Mouse (Mus musculus): ENCODE measurements around the gene Pole3. TPM values are rescaled to one million over a fixed set of nuclear protein-coding genes. Genes with fewer than 3 reads are reported as not detected.

Pole3 gene
- total and polyA plus RNA-seq, 3 experiments = 36.3 to 73.9 (median 37.2) TPM

DNA sequence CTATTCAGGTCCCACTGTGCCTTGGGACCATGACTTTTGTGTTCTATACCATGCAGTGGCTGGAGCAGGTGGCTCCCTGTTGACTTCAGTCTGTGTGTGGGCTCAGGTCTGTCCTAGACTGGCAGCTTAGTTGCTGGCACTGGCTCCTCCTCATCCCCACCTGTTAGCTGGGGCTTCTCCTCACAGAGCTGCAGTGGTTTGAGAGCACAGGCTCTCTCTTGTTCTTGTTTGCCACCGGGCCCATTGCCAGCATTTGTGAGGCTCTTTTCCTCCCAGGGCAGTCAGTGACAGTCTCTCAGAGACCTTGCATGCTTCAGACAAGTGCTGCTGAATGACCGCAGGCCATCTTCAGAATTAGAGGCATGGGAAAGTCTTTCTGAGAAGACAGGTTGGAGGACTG lies 32.2 kb downstream of the Pole3 start:
- Histone ChIP-seq H3K4me3 (ENCODE audit: low read depth, low read length) (no peak overlapping the region), H3K4me1 (ENCODE audit: insufficient read depth, low read depth, low read length) (peaks cover 19% of the 10 kb centered on the region), H3K9me3 (replicated peaks) (no peaks in the 10 kb centered on the region), H3K36me3 (replicated peaks) (peaks cover 5% of the 10 kb centered on the region), H3K27me3 (ENCODE audit: insufficient read depth, low read length) (peaks cover 18% of the 10 kb centered on the region; the same call in 1 of the 2 replicates)
- no peak for ATAC-seq (ENCODE audit: extremely low read depth, insufficient number of reproducible peaks, low FRiP score, poor library complexity, severe bottlenecking)
- no peak for TF ChIP-seq TAL1 (conservative IDR thresholded peaks at IDR 0.05; ENCODE audit: low read depth, low read length)
- TF ChIP-seq CTCF (IDR thresholded peaks at IDR 0.05; ENCODE audit: low read depth, low read length) = no peak
- no peak for TF ChIP-seq GATA2 (IDR thresholded peaks at IDR 0.05; ENCODE audit: borderline replicate concordance, low read depth, low read length)
- no peak for TF ChIP-seq GATA1 (IDR thresholded peaks at IDR 0.05; ENCODE audit: borderline replicate concordance, low read length)
- TF ChIP-seq POLR2AphosphoS5 (IDR thresholded peaks at IDR 0.05; ENCODE audit: insufficient replicate concordance, low read depth, low read length) = no peak
- no peak for DNase-seq (ENCODE audit: low spot score)

DNA sequence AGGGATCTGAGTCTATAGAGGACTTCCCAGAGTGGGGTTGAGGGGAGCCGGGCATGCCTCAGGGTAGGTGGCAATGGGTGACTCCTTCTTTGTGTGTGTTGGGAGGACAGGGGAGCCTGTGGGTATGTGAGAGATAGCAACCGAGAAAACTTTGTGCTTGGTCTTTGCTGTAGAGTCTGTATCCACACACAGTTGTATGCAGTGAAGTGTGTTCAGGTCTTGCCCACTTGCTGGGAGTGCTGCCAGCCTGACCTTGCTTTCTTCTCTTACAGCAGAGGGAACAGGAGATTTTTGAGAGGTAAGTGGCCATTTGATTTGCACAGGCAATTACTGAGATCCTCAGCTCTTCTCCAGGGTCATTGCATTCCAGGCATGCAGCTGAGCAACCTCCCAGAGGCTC lies 37.0 kb downstream of the Pole3 start:
- H3K27me3 ChIP-seq (ENCODE audit: insufficient read depth, low read length) = peaks cover 6% of the 10 kb centered on the region; the same call in 1 of the 2 replicates
- ATAC-seq (ENCODE audit: extremely low read depth, insufficient number of reproducible peaks, low FRiP score, poor library complexity, severe bottlenecking) = no peak
- H3K36me3 ChIP-seq (replicated peaks) = no peaks in the 10 kb centered on the region
- no peak for DNase-seq (ENCODE audit: low spot score)
- no peaks in the 10 kb centered on the region for H3K9me3 ChIP-seq (replicated peaks)
- TF ChIP-seq TAL1 (conservative IDR thresholded peaks at IDR 0.05; ENCODE audit: low read depth, low read length) (no peak), CTCF (IDR thresholded peaks at IDR 0.05; ENCODE audit: low read depth, low read length) (no peak), POLR2AphosphoS5 (IDR thresholded peaks at IDR 0.05; ENCODE audit: insufficient replicate concordance, low read depth, low read length) (no peak), GATA2 (IDR thresholded peaks at IDR 0.05; ENCODE audit: borderline replicate concordance, low read depth, low read length) (no peak), GATA1 (IDR thresholded peaks at IDR 0.05; ENCODE audit: borderline replicate concordance, low read length) (no peak)
- H3K4me3 ChIP-seq (ENCODE audit: low read depth, low read length) = no peak overlapping the region
- H3K4me1 ChIP-seq (ENCODE audit: insufficient read depth, low read depth, low read length) = peaks cover 19% of the 10 kb centered on the region

DNA sequence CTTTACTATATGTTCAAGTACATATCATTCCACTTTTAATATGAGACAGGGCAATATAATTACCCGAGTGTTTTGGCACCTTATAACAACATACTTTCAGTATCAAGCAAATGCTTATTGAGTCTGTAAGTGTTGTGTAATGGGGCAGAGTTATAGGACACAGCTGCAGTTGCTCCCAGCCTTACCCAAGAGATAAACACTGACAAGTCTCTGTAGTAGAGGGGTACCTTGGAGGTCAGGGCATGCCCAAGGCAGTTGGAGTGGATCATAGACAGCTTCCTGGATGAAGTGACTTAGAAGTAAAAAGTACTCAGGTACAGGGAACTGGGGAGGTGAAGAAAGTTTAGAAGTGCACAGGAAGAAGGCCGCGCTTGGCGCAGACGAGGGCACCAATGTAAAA lies 37.7 kb downstream of the Pole3 start:
- no peak for TF ChIP-seq POLR2AphosphoS5 (IDR thresholded peaks at IDR 0.05; ENCODE audit: insufficient replicate concordance, low read depth, low read length)
- no peak for TF ChIP-seq GATA1 (IDR thresholded peaks at IDR 0.05; ENCODE audit: borderline replicate concordance, low read length)
- no peak for TF ChIP-seq TAL1 (conservative IDR thresholded peaks at IDR 0.05; ENCODE audit: low read depth, low read length)
- TF ChIP-seq CTCF (IDR thresholded peaks at IDR 0.05; ENCODE audit: low read depth, low read length) = no peak
- Histone ChIP-seq H3K27me3 (ENCODE audit: insufficient read depth, low read length) (no peaks in the 10 kb centered on the region), H3K36me3 (replicated peaks) (no peaks in the 10 kb centered on the region), H3K4me3 (ENCODE audit: low read depth, low read length) (no peak overlapping the region), H3K4me1 (ENCODE audit: insufficient read depth, low read depth, low read length) (peaks cover 19% of the 10 kb centered on the region), H3K9me3 (replicated peaks) (no peaks in the 10 kb centered on the region)
- ATAC-seq (ENCODE audit: extremely low read depth, insufficient number of reproducible peaks, low FRiP score, poor library complexity, severe bottlenecking) (no peak), DNase-seq (ENCODE audit: low spot score) (no peak)

DNA sequence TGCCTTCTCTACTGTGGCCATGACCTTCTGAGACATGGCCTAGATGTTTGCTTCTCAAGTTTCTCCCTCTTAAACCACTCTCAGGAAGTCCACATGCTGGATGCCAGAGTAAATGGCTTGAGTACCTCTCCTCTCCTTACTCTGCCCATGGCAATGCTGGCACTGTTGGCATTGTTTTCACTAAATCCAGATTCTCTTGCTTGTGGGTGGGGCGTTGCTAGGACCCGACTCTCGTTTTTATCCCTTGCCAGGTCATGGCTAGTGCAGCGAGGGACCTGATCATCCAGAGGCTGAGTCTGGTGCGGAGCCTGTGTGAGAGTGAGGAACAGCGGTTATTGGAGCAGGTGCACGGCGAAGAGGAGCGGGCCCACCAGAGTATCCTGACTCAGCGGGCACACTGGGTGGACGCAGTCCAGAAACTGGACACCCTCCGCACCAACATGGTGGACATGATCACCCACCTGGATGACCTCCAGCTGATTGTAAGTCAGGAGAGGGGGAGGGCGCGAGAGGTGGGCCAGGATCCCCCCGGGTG lies 38.6 kb downstream of the Pole3 start:
- H3K9me3 ChIP-seq (replicated peaks) = no peaks in the 10 kb centered on the region
- H3K4me3 ChIP-seq (ENCODE audit: low read depth, low read length) = no peak overlapping the region
- ATAC-seq (ENCODE audit: extremely low read depth, insufficient number of reproducible peaks, low FRiP score, poor library complexity, severe bottlenecking) (no peak), DNase-seq (ENCODE audit: low spot score) (no peak)
- peaks cover 19% of the 10 kb centered on the region for H3K4me1 ChIP-seq (ENCODE audit: insufficient read depth, low read depth, low read length)
- no peak for TF ChIP-seq GATA1 (IDR thresholded peaks at IDR 0.05; ENCODE audit: borderline replicate concordance, low read length)
- no peak for TF ChIP-seq CTCF (IDR thresholded peaks at IDR 0.05; ENCODE audit: low read depth, low read length)
- TF ChIP-seq GATA2 (IDR thresholded peaks at IDR 0.05; ENCODE audit: borderline replicate concordance, low read depth, low read length) = no peak
- no peak for TF ChIP-seq POLR2AphosphoS5 (IDR thresholded peaks at IDR 0.05; ENCODE audit: insufficient replicate concordance, low read depth, low read length)
- TF ChIP-seq TAL1 (conservative IDR thresholded peaks at IDR 0.05; ENCODE audit: low read depth, low read length) = no peak
- no peaks in the 10 kb centered on the region for H3K36me3 ChIP-seq (replicated peaks)
- no peaks in the 10 kb centered on the region for H3K27me3 ChIP-seq (ENCODE audit: insufficient read depth, low read length)

DNA sequence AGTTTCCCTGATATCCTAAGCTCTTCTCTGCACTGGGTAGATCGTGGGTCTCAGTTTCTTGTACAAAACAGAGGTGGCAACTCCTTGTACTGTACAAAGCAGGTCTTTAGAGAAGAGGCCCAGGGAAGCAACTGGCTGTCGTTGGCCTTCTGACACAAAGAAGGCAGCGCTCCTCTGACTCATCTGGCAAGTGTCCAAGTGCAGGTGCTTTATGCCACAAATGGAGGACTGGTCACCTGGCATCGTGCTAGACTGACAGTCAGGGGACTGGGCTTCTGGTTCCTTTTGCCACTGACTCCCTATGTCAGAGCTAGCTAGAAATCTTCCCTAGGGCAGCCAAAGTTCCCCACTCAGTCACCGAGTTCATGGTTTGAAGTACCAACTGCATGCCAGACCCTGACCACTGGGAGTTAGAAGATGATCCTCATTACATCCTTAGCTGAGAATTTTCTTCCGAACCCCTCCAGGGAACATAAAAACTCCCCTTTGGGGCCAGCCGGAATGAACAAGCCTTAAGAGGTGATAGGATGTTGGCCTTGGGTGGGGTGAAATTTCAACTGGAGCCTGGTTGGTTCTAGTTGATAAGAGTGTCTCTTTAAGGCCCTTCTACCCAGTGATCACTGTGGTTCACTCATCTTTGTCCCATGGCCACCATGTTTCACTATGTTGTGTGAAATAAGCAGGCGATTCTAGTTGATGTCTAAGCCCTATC lies 39.3 kb downstream of the Pole3 start:
- ATAC-seq (ENCODE audit: extremely low read depth, insufficient number of reproducible peaks, low FRiP score, poor library complexity, severe bottlenecking) (no peak), DNase-seq (ENCODE audit: low spot score) (no peak)
- peaks cover 22% of the 10 kb centered on the region for H3K4me1 ChIP-seq (ENCODE audit: insufficient read depth, low read depth, low read length)
- H3K36me3 ChIP-seq (replicated peaks) = no peaks in the 10 kb centered on the region
- H3K4me3 ChIP-seq (ENCODE audit: low read depth, low read length) = no peak overlapping the region
- H3K9me3 ChIP-seq (replicated peaks) = no peaks in the 10 kb centered on the region
- H3K27me3 ChIP-seq (ENCODE audit: insufficient read depth, low read length) = no peaks in the 10 kb centered on the region
- TF ChIP-seq TAL1 (conservative IDR thresholded peaks at IDR 0.05; ENCODE audit: low read depth, low read length) (no peak), POLR2AphosphoS5 (IDR thresholded peaks at IDR 0.05; ENCODE audit: insufficient replicate concordance, low read depth, low read length) (no peak), GATA2 (IDR thresholded peaks at IDR 0.05; ENCODE audit: borderline replicate concordance, low read depth, low read length) (no peak), CTCF (IDR thresholded peaks at IDR 0.05; ENCODE audit: low read depth, low read length) (no peak), GATA1 (IDR thresholded peaks at IDR 0.05; ENCODE audit: borderline replicate concordance, low read length) (no peak)

DNA sequence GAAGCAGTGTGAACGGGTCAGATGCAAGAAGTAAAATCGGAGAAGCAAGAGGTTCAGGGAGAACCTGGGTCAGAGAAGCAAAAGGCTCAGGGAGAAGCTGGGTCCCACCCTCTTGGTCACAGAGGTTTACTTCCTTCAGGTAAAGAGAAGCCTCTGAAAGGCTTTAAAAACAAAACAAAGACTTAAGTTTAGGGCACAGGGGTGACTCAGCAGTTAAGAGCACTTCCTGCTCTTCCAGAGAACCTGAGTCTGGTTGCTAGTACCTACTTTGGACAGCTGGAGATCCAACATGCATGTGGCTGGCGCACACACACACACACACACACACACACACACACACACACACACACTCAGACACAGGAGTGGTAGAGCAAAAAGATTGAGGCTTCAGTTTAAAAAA lies 39.9 kb downstream of the Pole3 start:
- Histone ChIP-seq H3K27me3 (ENCODE audit: insufficient read depth, low read length) (no peaks in the 10 kb centered on the region), H3K4me3 (ENCODE audit: low read depth, low read length) (no peak overlapping the region; the same call in 1 of the 2 replicates), H3K9me3 (replicated peaks) (no peaks in the 10 kb centered on the region), H3K36me3 (replicated peaks) (no peaks in the 10 kb centered on the region), H3K4me1 (ENCODE audit: insufficient read depth, low read depth, low read length) (peaks cover 22% of the 10 kb centered on the region)
- TF ChIP-seq POLR2AphosphoS5 (IDR thresholded peaks at IDR 0.05; ENCODE audit: insufficient replicate concordance, low read depth, low read length) = no peak
- TF ChIP-seq TAL1 (conservative IDR thresholded peaks at IDR 0.05; ENCODE audit: low read depth, low read length) = no peak
- no peak for TF ChIP-seq GATA1 (IDR thresholded peaks at IDR 0.05; ENCODE audit: borderline replicate concordance, low read length)
- no peak for TF ChIP-seq CTCF (IDR thresholded peaks at IDR 0.05; ENCODE audit: low read depth, low read length)
- no peak for TF ChIP-seq GATA2 (IDR thresholded peaks at IDR 0.05; ENCODE audit: borderline replicate concordance, low read depth, low read length)
- DNase-seq (ENCODE audit: low spot score) = no peak
- ATAC-seq (ENCODE audit: extremely low read depth, insufficient number of reproducible peaks, low FRiP score, poor library complexity, severe bottlenecking) = peak; percentile 45
